Mouse (Mus musculus): ENCODE data around the gene Itgb3. TPM values are rescaled to one million over a fixed set of nuclear protein-coding genes. Genes with fewer than 3 reads are reported as not detected.
"Not testable (repeated sequence)": the region's sequence is repeated elsewhere in the genome, so short reads cannot be mapped to it uniquely, and the experiment has no call there.

The Itgb3 gene
- 10 to 100 TPM in 2 of 3 experiments, 1 to 10 TPM in 1; 6.4 to 17.5 (median 11.8) TPM for polyA plus RNA-seq (2017; shearing (Covaris generic))

GRCm38 (mm10) chr11:104607491-104608245, at the start of gene Itgb3:
TSS of gene Itgb3 (plus strand) at chr11:104608000.
- ATAC-seq: peak; percentile 65

GRCm38 (mm10) chr11:104558065-104558464, 49.7 kb upstream of the Itgb3 start:
- no peak for ATAC-seq

GRCm38 (mm10) chr11:104558651-104559403, 49.0 kb upstream of the Itgb3 start:
- no peak for ATAC-seq

- ATAC-seq: no peak
Observed at GRCm38 (mm10) chr11:104560971-104561370, 46.8 kb upstream of the Itgb3 start.

- no peak for ATAC-seq
Observed at GRCm38 (mm10) chr11:104563496-104563895, 44.3 kb upstream of the Itgb3 start.

GRCm38 (mm10) chr11:104565172-104565571, 42.6 kb upstream of the Itgb3 start:
- ATAC-seq: no peak

- no peak for ATAC-seq
Observed at GRCm38 (mm10) chr11:104566097-104566496, 41.7 kb upstream of the Itgb3 start.

- no peak for ATAC-seq
Observed at GRCm38 (mm10) chr11:104566796-104567195, 41.0 kb upstream of the Itgb3 start.

GRCm38 (mm10) chr11:104567736-104568135, 40.1 kb upstream of the Itgb3 start:
- ATAC-seq: no peak

- ATAC-seq: no peak
Observed at GRCm38 (mm10) chr11:104568326-104568725, 39.5 kb upstream of the Itgb3 start.

- not testable (repeated sequence) for ATAC-seq
Observed at GRCm38 (mm10) chr11:104570515-104570914, 37.3 kb upstream of the Itgb3 start.

GRCm38 (mm10) chr11:104571373-104571772, 36.4 kb upstream of the Itgb3 start:
- ATAC-seq: not testable (repeated sequence)

GRCm38 (mm10) chr11:104572091-104572490, 35.7 kb upstream of the Itgb3 start:
- no peak for ATAC-seq

GRCm38 (mm10) chr11:104572566-104572965, 35.2 kb upstream of the Itgb3 start:
- no peak for ATAC-seq

- no peak for ATAC-seq
Observed at GRCm38 (mm10) chr11:104576772-104577612, 30.8 kb upstream of the Itgb3 start.

- no peak for ATAC-seq
Observed at GRCm38 (mm10) chr11:104578074-104578473, 29.7 kb upstream of the Itgb3 start.

- no peak for ATAC-seq
Observed at GRCm38 (mm10) chr11:104579084-104579483, 28.7 kb upstream of the Itgb3 start.

GRCm38 (mm10) chr11:104579575-104579974, 28.2 kb upstream of the Itgb3 start:
- ATAC-seq: no peak

GRCm38 (mm10) chr11:104580091-104580490, 27.7 kb upstream of the Itgb3 start:
- ATAC-seq: no peak

- no peak for ATAC-seq
Observed at GRCm38 (mm10) chr11:104580606-104581005, 27.2 kb upstream of the Itgb3 start.

GRCm38 (mm10) chr11:104581446-104582307, 26.1 kb upstream of the Itgb3 start:
- peak; percentile 87 for ATAC-seq

GRCm38 (mm10) chr11:104582308-104582606, 25.5 kb upstream of the Itgb3 start:
- no peak for ATAC-seq

All from inflammation-experienced regulatory T-cells, adult 6 months (primary cell).